Mouse (Mus musculus): ENCODE results near the gene Zeb2. TPM values are rescaled to one million over a fixed set of nuclear protein-coding genes. Genes with fewer than 3 reads are reported as not detected.

The Zeb2 gene
- 10.4 TPM for polyA plus RNA-seq (2014; fragmentation: Illumina TruSeq; extraction: RNeasy Lipid Tissue Mini Kit (QIAGEN cat#74804); ENCODE audit: low read depth, low replicate concordance)

DNA sequence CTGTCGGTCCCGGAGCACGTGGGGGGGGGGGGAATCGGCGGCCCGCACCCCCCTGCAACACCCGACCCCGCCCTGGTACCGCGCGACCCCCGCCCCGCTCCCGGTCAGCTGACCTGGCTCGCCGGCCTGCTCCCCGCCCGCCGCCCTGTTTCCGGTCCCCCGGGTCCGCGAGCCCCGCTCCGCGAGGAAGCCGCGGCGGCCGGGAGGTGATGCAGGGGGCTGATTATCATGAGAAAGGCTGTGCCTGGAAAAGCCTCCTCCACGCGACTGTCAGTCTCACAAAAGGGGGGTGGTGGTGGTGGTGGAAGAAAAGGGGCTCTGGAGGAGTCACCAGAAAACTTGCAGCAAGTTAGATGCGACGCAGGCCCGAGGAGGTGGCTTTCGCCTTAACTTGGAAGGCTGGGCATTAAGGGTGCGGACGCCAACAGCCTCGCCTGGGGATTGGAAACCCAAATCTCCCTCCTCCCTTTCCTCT, at the start of gene Zeb2:
Gene Zeb2, minus strand, starts transcription at position 309 of the 475 bp plus-strand sequence.

Other genes with a start within 250 kb of the Zeb2 start
- 82.3 TPM for gene Gtdc1, start 189.7 kb downstream of the Zeb2 start, polyA plus RNA-seq (2014; fragmentation: Illumina TruSeq; extraction: RNeasy Lipid Tissue Mini Kit (QIAGEN cat#74804); ENCODE audit: low read depth, low replicate concordance)

Data from testis, adult 10 weeks (tissue).